Mouse (Mus musculus): ENCODE results near the gene Ablim2. TPM values are rescaled to one million over a fixed set of nuclear protein-coding genes. Genes with fewer than 3 reads are reported as not detected.
A peak's percentile ranks its signal among the peaks of the same experiment; 100 is the strongest.

Ablim2 gene
- total RNA-seq, 1 experiment from 2014 or later = 3.0 TPM

GRCm38 (mm10) chr5:35739536-35740278 is 18.0 kb upstream of the Ablim2 start, which contains the start of gene Sh3tc1:
Sh3tc1 (minus strand) TSS chr5:35739987.
- DNase-seq = peak; percentile 87

GRCm38 (mm10) chr5:35740716-35741115 is 17.0 kb upstream of the Ablim2 start:
- no peak for DNase-seq

- DNase-seq = no peak
These were observed 16.4 kb upstream of the Ablim2 start for GRCm38 (mm10) chr5:35741225-35741820.

GRCm38 (mm10) chr5:35743238-35743951 is 14.3 kb upstream of the Ablim2 start:
- peak; percentile 86 for DNase-seq

- DNase-seq = no peak
These were observed 13.5 kb upstream of the Ablim2 start for GRCm38 (mm10) chr5:35743990-35744722.

GRCm38 (mm10) chr5:35745406-35745805 is 12.3 kb upstream of the Ablim2 start:
- no peak for DNase-seq

GRCm38 (mm10) chr5:35746910-35747309 is 10.8 kb upstream of the Ablim2 start:
- peak; percentile 88 for DNase-seq

GRCm38 (mm10) chr5:35749416-35749815 is 8.3 kb upstream of the Ablim2 start:
- DNase-seq = no peak

- peak; percentile 67 for DNase-seq
These were observed 7.7 kb upstream of the Ablim2 start for GRCm38 (mm10) chr5:35750026-35750425.

GRCm38 (mm10) chr5:35751016-35751415 is 6.7 kb upstream of the Ablim2 start:
- no peak for DNase-seq

GRCm38 (mm10) chr5:35755131-35755733 is 2.4 kb upstream of the Ablim2 start:
- peak; percentile 79 for DNase-seq

GRCm38 (mm10) chr5:35756020-35756419 is 1.7 kb upstream of the Ablim2 start:
- DNase-seq = no peak

- no peak for DNase-seq
These were observed 562 bp upstream of the Ablim2 start for GRCm38 (mm10) chr5:35756997-35757638.

- peak; percentile 46 for DNase-seq
These were observed 687 bp downstream of the Ablim2 start for GRCm38 (mm10) chr5:35758081-35759053.

GRCm38 (mm10) chr5:35761323-35761722 is 3.6 kb downstream of the Ablim2 start:
- DNase-seq = no peak

- peak; percentile 82 for DNase-seq
These were observed 4.7 kb downstream of the Ablim2 start for GRCm38 (mm10) chr5:35762388-35762787.

GRCm38 (mm10) chr5:35762850-35763249 is 5.2 kb downstream of the Ablim2 start:
- DNase-seq = no peak

GRCm38 (mm10) chr5:35765909-35766308 is 8.2 kb downstream of the Ablim2 start:
- DNase-seq = no peak

- DNase-seq = no peak
These were observed 10.8 kb downstream of the Ablim2 start for GRCm38 (mm10) chr5:35768525-35768924.

GRCm38 (mm10) chr5:35768997-35769396 is 11.3 kb downstream of the Ablim2 start:
- DNase-seq = no peak

Data from adrenal gland, postnatal 14 days (tissue).